In the genomic region with DNA sequence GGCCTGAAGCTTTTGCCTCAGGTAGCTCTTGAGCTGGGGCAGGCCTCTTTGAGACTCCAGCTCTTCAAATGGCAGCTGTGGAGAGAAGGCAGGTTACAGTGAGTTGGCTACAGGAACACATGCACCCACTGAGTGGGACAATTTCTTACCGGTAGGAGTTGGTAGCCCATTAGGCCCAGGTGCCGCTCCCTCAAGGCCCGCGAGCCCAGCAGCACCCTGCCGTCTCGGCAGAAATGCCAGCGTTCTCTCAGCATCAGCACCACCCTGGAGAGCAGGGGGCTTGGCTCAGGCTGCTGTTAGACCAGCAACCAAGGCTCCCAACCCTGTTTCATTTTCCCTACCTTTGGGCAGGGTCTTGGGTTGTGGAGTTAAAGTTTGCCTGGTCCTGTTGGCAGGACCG, we compare ENCODE assay signal across 26 mouse cellular contexts.
"Had no signal": no experiment of that assay in that cellular context is flagged by ENCODE, and none has a peak within 500 bp of the region (broad histone marks: within the 10 kb centered on the region; RNA-seq: fewer than 3 reads in every experiment).

No protein-coding gene starts in this region.

- H3K27me3 ChIP-seq: embryonic facial prominence, embryonic 12.5 days; embryonic facial prominence, embryonic 13.5 days; embryonic facial prominence, embryonic 15.5 days; forebrain, embryonic 12.5 days; forebrain, embryonic 13.5 days; forebrain, embryonic 15.5 days had no signal

- DNase-seq: cerebellum, adult 2 months; cerebellum, adult 8-10 months; cerebellum, adult 9-10 months; cerebellum, adult 9-11 months; cerebellum, postnatal 10 days; cerebellum, postnatal 14 days; cerebellum, postnatal 36 days; embryo, embryonic 11 days; forebrain, postnatal 0 days; gastrocnemius, adult 2 months; gastrocnemius, postnatal 10 days; gastrocnemius, postnatal 14 days; gastrocnemius, postnatal 25 days; gastrocnemius, postnatal 36 days; heart, adult 18-20 months; heart, adult 2 months had no signal

- H3K4me3 ChIP-seq: embryonic facial prominence, embryonic 10.5 days; embryonic facial prominence, embryonic 12.5 days; embryonic facial prominence, embryonic 13.5 days; embryonic facial prominence, embryonic 15.5 days; erythroblast, embryonic 14.5 days; forebrain, embryonic 10.5 days; forebrain, embryonic 12.5 days; forebrain, embryonic 13.5 days; forebrain, embryonic 15.5 days; gastrocnemius, adult 2 months; heart, adult 2 months; heart, embryonic 10.5 days had no signal

- H3K4me2 ChIP-seq: embryonic facial prominence, embryonic 12.5 days; embryonic facial prominence, embryonic 13.5 days; embryonic facial prominence, embryonic 15.5 days; forebrain, embryonic 12.5 days; forebrain, embryonic 13.5 days; forebrain, embryonic 15.5 days had no signal
